Mouse (Mus musculus): ENCODE data around the gene Ndufaf3.
"Not testable (repeated sequence)": the region's sequence is repeated elsewhere in the genome, so short reads cannot be mapped to it uniquely, and the experiment has no call there.

Ndufaf3 gene

GRCm38 (mm10) chr9:108566815-108567776 is at the start of gene Ndufaf3:
TSS of gene Ndufaf3 (minus strand) at chr9:108567434.
- DNase-seq (ENCODE audit: low spot score), result peak; percentile 97

- no peak for DNase-seq (ENCODE audit: low spot score)
These were observed 44.3 kb upstream of the Ndufaf3 start for GRCm38 (mm10) chr9:108611488-108611887.

- no peak for DNase-seq (ENCODE audit: low spot score)
These were observed 41.7 kb upstream of the Ndufaf3 start for GRCm38 (mm10) chr9:108608889-108609288.

GRCm38 (mm10) chr9:108607929-108608328 is 40.7 kb upstream of the Ndufaf3 start:
- DNase-seq (ENCODE audit: low spot score), result not testable (repeated sequence)

GRCm38 (mm10) chr9:108601986-108602385 is 34.8 kb upstream of the Ndufaf3 start:
- no peak for DNase-seq (ENCODE audit: low spot score)

- peak; percentile 66 for DNase-seq (ENCODE audit: low spot score)
These were observed 32.8 kb upstream of the Ndufaf3 start for GRCm38 (mm10) chr9:108600011-108600410.

- no peak for DNase-seq (ENCODE audit: low spot score)
These were observed 31.9 kb upstream of the Ndufaf3 start for GRCm38 (mm10) chr9:108599021-108599566.

GRCm38 (mm10) chr9:108596998-108597764 is 29.9 kb upstream of the Ndufaf3 start, which contains the start of gene P4htm:
TSS of gene P4htm (minus strand) at chr9:108597667.
- DNase-seq (ENCODE audit: low spot score), result peak; percentile 64

GRCm38 (mm10) chr9:108594354-108594753 is 27.1 kb upstream of the Ndufaf3 start:
- DNase-seq (ENCODE audit: low spot score), result no peak

GRCm38 (mm10) chr9:108591462-108591861 is 24.2 kb upstream of the Ndufaf3 start:
- DNase-seq (ENCODE audit: low spot score), result no peak

GRCm38 (mm10) chr9:108589229-108589628 is 22.0 kb upstream of the Ndufaf3 start:
- no peak for DNase-seq (ENCODE audit: low spot score)

GRCm38 (mm10) chr9:108587571-108588180 is 20.4 kb upstream of the Ndufaf3 start:
- DNase-seq (ENCODE audit: low spot score), result peak; percentile 62

- DNase-seq (ENCODE audit: low spot score), result no peak
These were observed 12.1 kb upstream of the Ndufaf3 start for GRCm38 (mm10) chr9:108579344-108579690.

- DNase-seq (ENCODE audit: low spot score), result peak; percentile 96
These were observed 11.5 kb upstream of the Ndufaf3 start, which contains the start of gene Wdr6 for GRCm38 (mm10) chr9:108578545-108579343. TSS of gene Wdr6 (minus strand) at chr9:108578739.

- peak; percentile 54 for DNase-seq (ENCODE audit: low spot score)
These were observed 10.8 kb upstream of the Ndufaf3 start for GRCm38 (mm10) chr9:108577934-108578544.

GRCm38 (mm10) chr9:108577025-108577424 is 9.8 kb upstream of the Ndufaf3 start:
- DNase-seq (ENCODE audit: low spot score), result no peak

- no peak for DNase-seq (ENCODE audit: low spot score)
These were observed 8.4 kb upstream of the Ndufaf3 start for GRCm38 (mm10) chr9:108575321-108576297.

GRCm38 (mm10) chr9:108574921-108575320 is 7.7 kb upstream of the Ndufaf3 start:
- DNase-seq (ENCODE audit: low spot score), result no peak
